Mouse (Mus musculus) testis, postnatal 14 days (tissue): ENCODE results near the gene Fgf3.
"Not testable (repeated sequence)": the region's sequence is repeated elsewhere in the genome, so short reads cannot be mapped to it uniquely, and the experiment has no call there.

ENCODE experiments used
- DNase-seq: peaks from one replicate; pipeline ENCODE4 v3.0.0; 2021; ENCODE audit warnings: low spot score

Fgf3 gene

GRCm38 (mm10) chr7:144858702-144859101 is 20.8 kb downstream of the Fgf3 start:
- DNase-seq, result no peak

- DNase-seq, result no peak
Observed at GRCm38 (mm10) chr7:144861056-144861768, 23.3 kb downstream of the Fgf3 start.

- DNase-seq, result no peak
Observed at GRCm38 (mm10) chr7:144861769-144862070, 23.8 kb downstream of the Fgf3 start.

GRCm38 (mm10) chr7:144862126-144862525 is 24.2 kb downstream of the Fgf3 start:
- DNase-seq, result no peak

GRCm38 (mm10) chr7:144862712-144863111 is 24.8 kb downstream of the Fgf3 start:
- no peak for DNase-seq

- no peak for DNase-seq
Observed at GRCm38 (mm10) chr7:144863196-144863595, 25.3 kb downstream of the Fgf3 start.

GRCm38 (mm10) chr7:144864160-144864670 is 26.3 kb downstream of the Fgf3 start:
- no peak for DNase-seq

- DNase-seq, result no peak
Observed at GRCm38 (mm10) chr7:144867161-144867560, 29.3 kb downstream of the Fgf3 start.

GRCm38 (mm10) chr7:144867602-144868001 is 29.7 kb downstream of the Fgf3 start:
- no peak for DNase-seq

GRCm38 (mm10) chr7:144872420-144872819 is 34.5 kb downstream of the Fgf3 start:
- DNase-seq, result no peak

- DNase-seq, result no peak
Observed at GRCm38 (mm10) chr7:144873160-144873559, 35.3 kb downstream of the Fgf3 start.

GRCm38 (mm10) chr7:144874226-144874625 is 36.3 kb downstream of the Fgf3 start:
- DNase-seq, result no peak

- no peak for DNase-seq
Observed at GRCm38 (mm10) chr7:144878401-144878800, 40.5 kb downstream of the Fgf3 start.

- DNase-seq, result no peak
Observed at GRCm38 (mm10) chr7:144883106-144883505, 45.2 kb downstream of the Fgf3 start.

- no peak for DNase-seq
Observed at GRCm38 (mm10) chr7:144887672-144888071, 49.8 kb downstream of the Fgf3 start.

GRCm38 (mm10) chr7:144888564-144889299 is 50.8 kb downstream of the Fgf3 start:
- no peak for DNase-seq

GRCm38 (mm10) chr7:144890661-144891060 is 52.8 kb downstream of the Fgf3 start:
- DNase-seq, result not testable (repeated sequence)

- no peak for DNase-seq
Observed at GRCm38 (mm10) chr7:144891863-144892262, 54.0 kb downstream of the Fgf3 start.

- DNase-seq, result no peak
Observed at GRCm38 (mm10) chr7:144892322-144892721, 54.4 kb downstream of the Fgf3 start.
